8 mouse cellular contexts compared by ENCODE assay signal in genomic region chr11:65788154-65788553, GRCm38 (mm10). TPM values are rescaled to one million over a fixed set of nuclear protein-coding genes. Genes with fewer than 3 reads are reported as not detected.
DNase-seq lines count a peak whose midpoint lies in the region; ATAC-seq and TF ChIP-seq lines count a peak whose summit lies in the region.

Map2k4 (minus strand) TSS chr11:65788297.

- H3K4me2 ChIP-seq in lung, embryonic 16.5 days (ENCODE audit: low read depth, low read length): peak within 1 kb of the TSS; percentile 60

- peak within 1 kb of the TSS; percentile 49 for H3K27ac ChIP-seq in cerebellum, adult 2 months (ENCODE audit: insufficient read depth, low read length)
- H3K27ac ChIP-seq in lung, embryonic 16.5 days (ENCODE audit: low read length): peak within 1 kb of the TSS; percentile 80

- DNase-seq in G1E (ENCODE audit: low spot score): peak; percentile 94
- peak; percentile 94 for DNase-seq in cerebellum, adult 2 months
- DNase-seq in forelimb bud, embryonic 11.5 days (ENCODE audit: low read depth, low spot score): peak; percentile 93
- DNase-seq in layer of hippocampus, adult 9-10 months (ENCODE audit: low spot score): peak; percentile 75
- DNase-seq in ovary, postnatal 10 days (ENCODE audit: low spot score): peak; percentile 78
- peak; percentile 86 to 94 for DNase-seq in thymus, postnatal 10 days (ENCODE audit: low spot score in 2 of 2)

- peak within 1 kb of the TSS; percentile 84 for H3K4me3 ChIP-seq in G1E (ENCODE audit: low read depth, low read length)
- H3K4me3 ChIP-seq in cerebellum, adult 2 months (replicated peaks; ENCODE audit: insufficient read depth, low read depth, low read length): peak within 1 kb of the TSS; percentile 92
- H3K4me3 ChIP-seq in lung, embryonic 16.5 days (ENCODE audit: low read length): peak within 1 kb of the TSS; percentile 84

- TF ChIP-seq CTCF in G1E (IDR thresholded peaks at IDR 0.05; ENCODE audit: low read depth, low read length): no peak
- TF ChIP-seq CTCF in cerebellum, adult 2 months (IDR thresholded peaks at IDR 0.05; ENCODE audit: borderline replicate concordance, insufficient read depth, low read depth, low read length): no peak

- ATAC-seq in G1E (ENCODE audit: extremely low read depth, insufficient number of reproducible peaks, low FRiP score, poor library complexity, severe bottlenecking): peak; percentile 94
- peak; percentile 97 to 99 for ATAC-seq in hematopoietic stem cell, adult 5-6 weeks (replicated peaks in 1 of 2; ENCODE audit: insufficient read depth in 1 of 2, low FRiP score in 2 of 2, low TSS enrichment in 1 of 2, low read depth in 1 of 2, poor library complexity in 2 of 2, severe bottlenecking in 2 of 2)
- ATAC-seq in lung, embryonic 16.5 days (ENCODE audit: low read depth): peak; percentile 100

- H3K9ac ChIP-seq in lung, embryonic 16.5 days (ENCODE audit: low read length): peak within 1 kb of the TSS; percentile 98

- H3K36me3 ChIP-seq in G1E (replicated peaks): peaks cover 10% of the 10 kb centered on the region
- H3K36me3 ChIP-seq in lung, embryonic 16.5 days (ENCODE audit: control insufficient read depth, insufficient read depth, low read length): no peaks in the 10 kb centered on the region

- no peaks in the 10 kb centered on the region for H3K9me3 ChIP-seq in G1E (replicated peaks)
- H3K9me3 ChIP-seq in lung, embryonic 16.5 days (ENCODE audit: control insufficient read depth, low read length): no peaks in the 10 kb centered on the region

- TF ChIP-seq POLR2A in cerebellum, adult 2 months (IDR thresholded peaks at IDR 0.05; ENCODE audit: borderline replicate concordance, insufficient read depth, low read length): peak; percentile 78; the same call in 1 of the 2 replicates

- under 1% methylated on average over 36 of the region's 36 CpGs for WGBS in cerebellum, adult 2 months
- 0% methylated on average over 36 of the region's 36 CpGs for WGBS in lung, embryonic 16.5 days

- peaks cover 47% of the 10 kb centered on the region for H3K4me1 ChIP-seq in G1E (ENCODE audit: insufficient read depth, low read depth, low read length)
- H3K4me1 ChIP-seq in cerebellum, adult 2 months (ENCODE audit: control insufficient read depth, insufficient read depth, low read length): no peaks in the 10 kb centered on the region; the same call in none of the 2 replicates
- H3K4me1 ChIP-seq in lung, embryonic 16.5 days (replicated peaks; ENCODE audit: control insufficient read depth, insufficient read depth, low read length): peaks cover 8% of the 10 kb centered on the region; the same call in 1 of the 2 replicates

- H3K27me3 ChIP-seq in G1E (ENCODE audit: insufficient read depth, low read length): no peaks in the 10 kb centered on the region
- H3K27me3 ChIP-seq in cerebellum, adult 2 months (ENCODE audit: control insufficient read depth, insufficient read depth, low read length): no peaks in the 10 kb centered on the region
- H3K27me3 ChIP-seq in lung, embryonic 16.5 days (ENCODE audit: control insufficient read depth, insufficient read depth, low read depth, low read length): no peaks in the 10 kb centered on the region

RNA-seq across cellular contexts. Expression of gene Map2k4, which starts in this region (rescaled TPM):
- total RNA-seq in G1E (2014; fragmentation: Nextera tagmentation) (90.1 and 106 TPM in 2 replicates), G1E (2017) (43.8 and 48.6 TPM in 2 replicates)
- polyA plus RNA-seq in G1E (2012): 37.7 and 41.9 TPM in 2 replicates
- polyA plus RNA-seq in cerebellum, adult 2 months (2012; rRNA removed): 122 and 130 TPM in 2 replicates
- total RNA-seq in hematopoietic stem cell, adult 5-6 weeks (2017): 34.3 and 37.6 TPM in 2 replicates
- 54.3 and 55.7 TPM in 2 replicates for polyA plus RNA-seq in lung, embryonic 16.5 days (2015; fragmentation: Nextera tagmentation; extraction: Ambion mirVana)

Comparison
In these comparisons a context has a peak if more than half of its experiments do, and no peak if none do; other contexts are left out.
1. Peak in every context shown above with its lines: DNase-seq, ATAC-seq, H3K4me3 ChIP-seq and H3K27ac ChIP-seq.